Mouse (Mus musculus) left cerebral cortex, adult 2 months (tissue): ENCODE measurements at regions not wholly inside any gene's neighbourhood (a gene's known extent, or its start where the extent isn't known, plus 50 kb on each side); places are given as distances from the start of the nearest gene placed in this dataset.
"Not testable (repeated sequence)": the region's sequence is repeated elsewhere in the genome, so short reads cannot be mapped to it uniquely, and the experiment has no call there.

ENCODE experiments used
- DNase-seq, 2 experiments: peaks; one replicate each; pipeline ENCODE4 v3.0.0; 2021 to 2022; ENCODE audit warnings: low spot score in 2 of 2, mixed read lengths in 1 of 2; ENCODE audit errors: extremely low spot score in 1 of 2
- H3K27ac ChIP-seq: fragments of 200-600 bp; 2 replicates; pipeline ENCODE4 v1.8.1; 2022
- H3K4me3 ChIP-seq: fragments of 200-600 bp; 2 replicates; pipeline ENCODE4 v1.8.1; 2022
- CTCF ChIP-seq: fragments of 200-600 bp; IDR thresholded peaks from 2 replicates; pipeline ENCODE4 v1.8.1; 2022; ENCODE audit warnings: antibody characterized with exemption, mild to moderate bottlenecking, moderate library complexity
- intact Hi-C: fragments of 180-260 bp; cut with DNase I; formaldehyde crosslinking; loops from one replicate; pipeline ENCODE4 v1.15.1; 2025

- no peak for DNase-seq
- Histone ChIP-seq H3K27ac (no peak overlapping the region), H3K4me3 (no peak overlapping the region)
- intact Hi-C loops: no loop called here
- no peak for TF ChIP-seq CTCF
These were observed 776.2 kb downstream of the Diaph2 start for GRCm38 (mm10) chrX:130525770-130526169.

GRCm38 (mm10) chrX:130533171-130534156 lies 783.9 kb downstream of the Diaph2 start:
- intact Hi-C loops: no loop called here
- no peak overlapping the region for H3K27ac ChIP-seq
- no peak for TF ChIP-seq CTCF
- no peak for DNase-seq
- no peak overlapping the region for H3K4me3 ChIP-seq

GRCm38 (mm10) chrX:130538771-130539170 lies 789.2 kb downstream of the Diaph2 start:
- DNase-seq, H3K27ac ChIP-seq, H3K4me3 ChIP-seq, intact Hi-C loops: not testable (repeated sequence)

- no peak for TF ChIP-seq CTCF
- Histone ChIP-seq H3K27ac (no peak overlapping the region), H3K4me3 (no peak overlapping the region)
- intact Hi-C loops: no loop called here
- no peak for DNase-seq
These were observed 798.5 kb downstream of the Diaph2 start for GRCm38 (mm10) chrX:130548001-130548400.

- no peak for TF ChIP-seq CTCF
- no peak for DNase-seq
- Histone ChIP-seq H3K4me3 (no peak overlapping the region), H3K27ac (no peak overlapping the region)
- intact Hi-C loops: no loop called here
These were observed 799.7 kb downstream of the Diaph2 start for GRCm38 (mm10) chrX:130549275-130549674.

GRCm38 (mm10) chrX:130549925-130550324 lies 800.4 kb downstream of the Diaph2 start:
- DNase-seq: no peak
- Histone ChIP-seq H3K4me3 (no peak overlapping the region), H3K27ac (no peak overlapping the region)
- intact Hi-C loops: no loop called here
- TF ChIP-seq CTCF: no peak

GRCm38 (mm10) chrX:130557251-130557650 lies 807.7 kb downstream of the Diaph2 start:
- no peak overlapping the region for H3K27ac ChIP-seq
- H3K4me3 ChIP-seq: no peak overlapping the region
- no peak for DNase-seq
- intact Hi-C loops: no loop called here
- TF ChIP-seq CTCF: no peak

- TF ChIP-seq CTCF: no peak
- intact Hi-C loops: no loop called here
- no peak for DNase-seq
- H3K27ac ChIP-seq: no peak overlapping the region
- no peak overlapping the region for H3K4me3 ChIP-seq
These were observed 828.2 kb downstream of the Diaph2 start for GRCm38 (mm10) chrX:130577706-130578105.

- no peak for TF ChIP-seq CTCF
- Histone ChIP-seq H3K27ac (no peak overlapping the region), H3K4me3 (no peak overlapping the region)
- intact Hi-C loops: no loop called here
- no peak for DNase-seq
These were observed 847.1 kb downstream of the Diaph2 start for GRCm38 (mm10) chrX:130596631-130597030.

- intact Hi-C loops: loop anchor here (5.0 kb wide), 1 partner anchor 710 kb away; no protein-coding TSS in a partner anchor
- no peak for TF ChIP-seq CTCF
These were observed 852.4 kb downstream of the Diaph2 start for GRCm38 (mm10) chrX:130601911-130602310.

GRCm38 (mm10) chrX:130638513-130638912 lies 889.0 kb downstream of the Diaph2 start:
- Histone ChIP-seq H3K4me3 (no peak overlapping the region), H3K27ac (no peak overlapping the region)
- TF ChIP-seq CTCF: no peak
- no peak for DNase-seq
- intact Hi-C loops: no loop called here

More at GRCm38 (mm10) chrX:130601911-130602310, 852.4 kb downstream of the Diaph2 start:
- DNase-seq: no peak
- H3K4me3 ChIP-seq: no peak overlapping the region
- no peak overlapping the region for H3K27ac ChIP-seq

- DNase-seq: no peak
These were observed 906.3 kb downstream of the Diaph2 start for GRCm38 (mm10) chrX:130655815-130656214.

GRCm38 (mm10) chrX:130684381-130684780 lies 934.8 kb downstream of the Diaph2 start:
- no peak for DNase-seq
- Histone ChIP-seq H3K27ac (no peak overlapping the region), H3K4me3 (no peak overlapping the region)
- intact Hi-C loops: no loop called here
- no peak for TF ChIP-seq CTCF

More at GRCm38 (mm10) chrX:130655815-130656214, 906.3 kb downstream of the Diaph2 start:
- intact Hi-C loops: no loop called here
- Histone ChIP-seq H3K27ac (no peak overlapping the region), H3K4me3 (no peak overlapping the region)
- TF ChIP-seq CTCF: no peak
